Mouse (Mus musculus) neural tube, embryonic 15.5 days (tissue): ENCODE data around the gene Snx27. TPM values are rescaled to one million over a fixed set of nuclear protein-coding genes. Genes with fewer than 3 reads are reported as not detected.

ENCODE experiments used
- ATAC-seq: fragments of 200-750 bp; cut with Nextera tagmentation; 2 replicates; pipeline ENCODE4 v1.8.0; 2017; ENCODE audit warnings: mild to moderate bottlenecking, moderate TSS enrichment, moderate library complexity; ENCODE audit not compliant: low FRiP score
- H3K27ac ChIP-seq: fragments of 300-500 bp; sonication (generic); replicated peaks from 2 replicates; pipeline ENCODE4 v1.5.1; 2015; ENCODE audit warnings: mild to moderate bottlenecking, inconsistent platforms
- H3K27me3 ChIP-seq: fragments of 300-500 bp; sonication (generic); replicated peaks from 2 replicates; pipeline ENCODE4 v1.6.1; 2015; ENCODE audit warnings: inconsistent platforms
- H3K36me3 ChIP-seq: fragments of 300-500 bp; sonication (generic); 2 replicates; pipeline ENCODE4 v1.6.1; 2015; ENCODE audit warnings: inconsistent platforms
- H3K4me1 ChIP-seq: fragments of 300-500 bp; sonication (generic); 2 replicates; pipeline ENCODE4 v1.6.1; 2015; ENCODE audit warnings: inconsistent platforms
- H3K4me2 ChIP-seq: fragments of 300-500 bp; sonication (generic); 2 replicates; pipeline ENCODE4 v1.6.1; 2015; ENCODE audit warnings: inconsistent platforms, mild to moderate bottlenecking, moderate library complexity
- H3K4me3 ChIP-seq: fragments of 300-500 bp; sonication (generic); replicated peaks from 2 replicates; pipeline ENCODE4 v1.5.1; 2015; ENCODE audit warnings: mild to moderate bottlenecking, inconsistent platforms
- H3K9ac ChIP-seq: fragments of 300-500 bp; sonication (generic); replicated peaks from 2 replicates; pipeline ENCODE4 v1.6.1; 2015; ENCODE audit warnings: mild to moderate bottlenecking, inconsistent platforms
- H3K9me3 ChIP-seq: fragments of 300-500 bp; sonication (generic); replicated peaks from 2 replicates; pipeline ENCODE4 v1.6.1; 2016; ENCODE audit warnings: inconsistent platforms
- WGBS: fragments of 180-500 bp; shearing (Covaris S2); methylation state at CpG from one replicate; pipeline ENCODE4 v1.1.7; 2015; ENCODE audit warnings: mixed read lengths; 5-methylcytosine and 5-hydroxymethylcytosine counted together
- polyA plus RNA-seq: library from polyadenylated mRNA; unstranded; fragments of >200 nt; fragmentation: Nextera tagmentation; extraction: Ambion mirVana; gene quantifications from 2 replicates; pipeline ENCODE4 v1.2.1, GENCODE M21; 2015

The Snx27 gene
- polyA plus RNA-seq, 1 experiment from 2014 or later, result 96.6 TPM

DNA sequence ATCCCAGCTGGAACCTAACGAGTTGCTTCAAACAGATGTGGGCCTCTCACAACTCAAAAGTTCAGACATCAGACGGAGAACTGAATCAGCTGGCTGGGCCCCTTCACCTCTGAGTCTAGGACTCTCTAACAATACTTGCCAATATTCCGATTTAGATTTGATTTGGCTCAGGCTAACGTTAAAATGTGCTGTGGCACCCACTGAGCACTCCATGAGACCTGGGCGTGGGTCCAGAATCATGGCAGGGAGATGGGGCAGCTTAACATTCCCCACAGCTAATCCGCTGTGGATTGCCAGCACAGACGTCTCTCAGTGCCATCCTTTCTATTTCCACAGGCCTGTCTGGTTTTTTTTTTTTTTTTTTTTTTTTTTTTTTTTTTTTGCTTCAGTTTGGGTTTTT is 96.6 kb downstream of the Snx27 start:
- H3K4me2 ChIP-seq, result no peak overlapping the region
- H3K4me3 ChIP-seq, result no peak overlapping the region
- ATAC-seq, result no peak
- H3K36me3 ChIP-seq, result peaks cover 60% of the 10 kb centered on the region
- no peak overlapping the region for H3K9ac ChIP-seq
- H3K27ac ChIP-seq, result 0 out of 2 replicates have a peak overlapping the region, but pooled peaks have one; percentile 83
- no peaks in the 10 kb centered on the region for H3K9me3 ChIP-seq
- 57% methylated on average over 7 of the region's 7 CpGs for WGBS
- H3K4me1 ChIP-seq, result peaks cover 64% of the 10 kb centered on the region
- H3K27me3 ChIP-seq, result no peaks in the 10 kb centered on the region

- no peak overlapping the region for H3K9ac ChIP-seq
- peaks cover 47% of the 10 kb centered on the region for H3K36me3 ChIP-seq
- H3K4me1 ChIP-seq, result peaks cover 81% of the 10 kb centered on the region
- peak overlapping the region; percentile 17; the same call in 1 of the 2 replicates for H3K4me3 ChIP-seq
- H3K9me3 ChIP-seq, result no peaks in the 10 kb centered on the region
- 4% methylated on average over 20 of the region's 20 CpGs for WGBS
- ATAC-seq, result peak; percentile 80
- no peaks in the 10 kb centered on the region for H3K27me3 ChIP-seq
- peak overlapping the region; percentile 48 for H3K4me2 ChIP-seq
- peak overlapping the region; percentile 83 for H3K27ac ChIP-seq
Observed at GRCm38 (mm10) chr3:94483790-94484439, 98.6 kb downstream of the Snx27 start.

DNA sequence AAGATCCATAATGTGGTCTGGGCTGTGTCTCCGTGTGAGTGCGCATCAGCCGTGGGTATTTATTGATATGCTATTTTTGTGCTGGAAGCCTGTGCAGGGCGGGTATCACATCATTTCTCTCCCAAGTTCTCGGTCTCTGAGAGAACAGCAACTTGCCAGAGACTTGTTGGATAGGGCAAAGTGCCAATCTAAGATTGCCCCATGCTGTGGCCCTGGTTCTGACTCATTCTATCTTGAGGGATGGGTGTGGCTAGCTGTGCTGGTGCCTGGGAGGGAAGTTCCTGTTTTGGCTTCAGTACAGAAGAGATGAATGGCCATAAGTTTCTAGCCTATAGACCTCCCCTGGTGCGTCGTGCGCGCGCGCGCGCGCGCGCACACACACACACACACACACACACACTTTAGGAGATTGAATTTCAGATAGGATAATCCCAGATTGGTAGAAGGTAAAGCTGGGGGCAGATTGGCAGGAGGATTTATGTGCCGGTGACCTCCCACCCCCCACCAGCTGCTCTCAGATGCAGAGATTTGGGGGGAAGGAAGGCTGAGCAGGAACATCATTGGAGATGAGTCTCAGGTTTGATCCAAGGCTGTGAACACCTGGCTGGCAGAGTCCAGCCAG is 99.6 kb downstream of the Snx27 start:
- 80% methylated on average over 17 of the region's 17 CpGs for WGBS
- ATAC-seq, result no peak

GRCm38 (mm10) chr3:94481429-94481828 is 101.1 kb downstream of the Snx27 start:
- ATAC-seq, result no peak
- Histone ChIP-seq H3K36me3 (peaks cover 25% of the 10 kb centered on the region), H3K9ac (0 out of 2 replicates have a peak overlapping the region, but pooled peaks have one; percentile 7), H3K27ac (peak overlapping the region; percentile 33; the same call in 1 of the 2 replicates), H3K4me2 (peak overlapping the region; percentile 78; the same call in 1 of the 2 replicates), H3K4me3 (no peak overlapping the region), H3K27me3 (no peaks in the 10 kb centered on the region), H3K4me1 (peaks cover 81% of the 10 kb centered on the region), H3K9me3 (no peaks in the 10 kb centered on the region)
- 74% methylated on average over 4 of the region's 4 CpGs for WGBS

More for the DNA sequence above, 99.6 kb downstream of the Snx27 start:
- H3K4me2 ChIP-seq, result 0 out of 2 replicates have a peak overlapping the region, but pooled peaks have one; percentile 48
- H3K27me3 ChIP-seq, result no peaks in the 10 kb centered on the region
- H3K36me3 ChIP-seq, result peaks cover 40% of the 10 kb centered on the region
- no peak overlapping the region for H3K4me3 ChIP-seq
- H3K9me3 ChIP-seq, result no peaks in the 10 kb centered on the region
- peaks cover 81% of the 10 kb centered on the region for H3K4me1 ChIP-seq
- peak overlapping the region; percentile 83 for H3K27ac ChIP-seq
- no peak overlapping the region for H3K9ac ChIP-seq

- Histone ChIP-seq H3K9me3 (no peaks in the 10 kb centered on the region), H3K9ac (peak within 1 kb of the TSS; percentile 84), H3K36me3 (peaks cover 19% of the 10 kb centered on the region), H3K27ac (peak within 1 kb of the TSS; percentile 88), H3K4me2 (peak within 1 kb of the TSS; percentile 78), H3K4me3 (peak within 1 kb of the TSS; percentile 63), H3K4me1 (peaks cover 75% of the 10 kb centered on the region), H3K27me3 (no peaks in the 10 kb centered on the region)
- no peak for ATAC-seq
- WGBS, result 10% methylated on average over 16 of the region's 16 CpGs
Observed at GRCm38 (mm10) chr3:94480291-94480884, 102.1 kb downstream of the Snx27 start, which contains the start of gene Riiad1. TSS of gene Riiad1 (minus strand) at chr3:94480341.

- WGBS, result 6% methylated on average over 11 of the region's 11 CpGs
- H3K9me3 ChIP-seq, result no peaks in the 10 kb centered on the region
- peak overlapping the region; percentile 88; the same call in 1 of the 2 replicates for H3K27ac ChIP-seq
- no peak for ATAC-seq
- peaks cover 67% of the 10 kb centered on the region for H3K4me1 ChIP-seq
- peak overlapping the region; percentile 63 for H3K4me3 ChIP-seq
- H3K36me3 ChIP-seq, result peaks cover 17% of the 10 kb centered on the region; the same call in 1 of the 2 replicates
- H3K27me3 ChIP-seq, result no peaks in the 10 kb centered on the region
- H3K4me2 ChIP-seq, result peak overlapping the region; percentile 78
- H3K9ac ChIP-seq, result peak overlapping the region; percentile 84
Observed at GRCm38 (mm10) chr3:94479564-94479963, 103.0 kb downstream of the Snx27 start.

GRCm38 (mm10) chr3:94478591-94479169 is 103.8 kb downstream of the Snx27 start:
- peaks cover 17% of the 10 kb centered on the region; the same call in 1 of the 2 replicates for H3K36me3 ChIP-seq
- H3K4me3 ChIP-seq, result peak overlapping the region; percentile 63
- no peaks in the 10 kb centered on the region for H3K27me3 ChIP-seq
- WGBS, result 1% methylated on average over 9 of the region's 9 CpGs
- H3K27ac ChIP-seq, result peak overlapping the region; percentile 88
- H3K9ac ChIP-seq, result peak overlapping the region; percentile 84
- peaks cover 58% of the 10 kb centered on the region for H3K4me1 ChIP-seq
- H3K4me2 ChIP-seq, result peak overlapping the region; percentile 78
- ATAC-seq, result peak; percentile 37
- no peaks in the 10 kb centered on the region for H3K9me3 ChIP-seq

GRCm38 (mm10) chr3:94477981-94478422 is 104.5 kb downstream of the Snx27 start, which contains the start of gene Celf3:
TSS of gene Celf3 (plus strand) at chr3:94478295.
- H3K4me1 ChIP-seq, result peaks cover 54% of the 10 kb centered on the region
- peak within 1 kb of the TSS; percentile 88 for H3K27ac ChIP-seq
- peak within 1 kb of the TSS; percentile 63 for H3K4me3 ChIP-seq
- no peaks in the 10 kb centered on the region for H3K9me3 ChIP-seq
- under 1% methylated on average over 11 of the region's 14 CpGs for WGBS
- H3K4me2 ChIP-seq, result peak within 1 kb of the TSS; percentile 78
- H3K27me3 ChIP-seq, result no peaks in the 10 kb centered on the region
- H3K36me3 ChIP-seq, result peaks cover 17% of the 10 kb centered on the region; the same call in 1 of the 2 replicates
- ATAC-seq, result peak; percentile 93
- peak within 1 kb of the TSS; percentile 84 for H3K9ac ChIP-seq

DNA sequence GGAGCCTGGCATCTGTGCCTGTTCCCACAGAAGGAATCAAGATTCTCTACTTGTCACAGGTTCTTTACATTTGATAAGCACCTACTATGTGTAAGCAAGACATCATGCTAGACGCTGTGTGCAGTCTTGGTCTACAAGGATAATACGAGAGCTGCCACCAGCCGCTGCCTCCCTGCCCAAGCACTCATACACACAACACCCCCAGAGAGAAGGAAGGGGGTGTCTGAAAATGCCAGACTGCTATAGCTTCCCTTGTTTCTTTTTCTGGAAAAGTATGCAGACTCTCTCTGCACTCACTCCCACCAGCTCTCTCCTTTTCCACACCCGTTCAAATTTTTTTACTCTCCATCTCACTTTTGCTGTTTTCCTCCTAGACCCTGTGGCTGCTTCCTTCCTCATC is 105.1 kb downstream of the Snx27 start:
- peak overlapping the region; percentile 78 for H3K4me2 ChIP-seq
- peak overlapping the region; percentile 88 for H3K27ac ChIP-seq
- H3K27me3 ChIP-seq, result no peaks in the 10 kb centered on the region
- ATAC-seq, result peak; percentile 43
- peaks cover 54% of the 10 kb centered on the region for H3K4me1 ChIP-seq
- no peaks in the 10 kb centered on the region for H3K9me3 ChIP-seq
- H3K4me3 ChIP-seq, result peak overlapping the region; percentile 63
- 14% methylated on average over 4 of the region's 4 CpGs for WGBS
- peak overlapping the region; percentile 84 for H3K9ac ChIP-seq
- peaks cover 15% of the 10 kb centered on the region; the same call in 1 of the 2 replicates for H3K36me3 ChIP-seq

- peaks cover 48% of the 10 kb centered on the region for H3K4me1 ChIP-seq
- H3K27ac ChIP-seq, result peak overlapping the region; percentile 88
- no peak overlapping the region for H3K4me2 ChIP-seq
- H3K9me3 ChIP-seq, result no peaks in the 10 kb centered on the region
- no peaks in the 10 kb centered on the region for H3K27me3 ChIP-seq
- no peak overlapping the region for H3K9ac ChIP-seq
- ATAC-seq, result no peak
- H3K36me3 ChIP-seq, result peaks cover 9% of the 10 kb centered on the region; the same call in 1 of the 2 replicates
- H3K4me3 ChIP-seq, result no peak overlapping the region
- WGBS, result 55% methylated on average over 8 of the region's 8 CpGs
Observed at GRCm38 (mm10) chr3:94476301-94477035, 106.0 kb downstream of the Snx27 start.
